Mouse (Mus musculus) T-helper 1 cell (primary cell): ENCODE measurements around the gene Gm28048.

ENCODE experiments used
- in situ Hi-C: fragments of 300-600 bp; cut with MboI, MseI; formaldehyde crosslinking; loops from one replicate; pipeline ENCODE4 v1.15.1; 2025; ENCODE audit warnings: high pct_unique_total_duplicates

The Gm28048 gene

GRCm38 (mm10) chr11:22860335-22861227 lies 121.3 kb downstream of the Gm28048 start, which contains the start of gene B3gnt2:
TSS of gene B3gnt2 (minus strand) at chr11:22860961.
- in situ Hi-C loops = no loop called here

- in situ Hi-C loops = no loop called here
Observed at GRCm38 (mm10) chr11:22859633-22860334, 122.1 kb downstream of the Gm28048 start.

GRCm38 (mm10) chr11:22859301-22859632 lies 122.6 kb downstream of the Gm28048 start:
- in situ Hi-C loops = no loop called here

GRCm38 (mm10) chr11:22858441-22859300 lies 123.2 kb downstream of the Gm28048 start:
- in situ Hi-C loops = no loop called here

- in situ Hi-C loops = no loop called here
Observed at GRCm38 (mm10) chr11:22857705-22858440, 124.0 kb downstream of the Gm28048 start.

GRCm38 (mm10) chr11:22857106-22857704 lies 124.7 kb downstream of the Gm28048 start:
- in situ Hi-C loops = no loop called here

- in situ Hi-C loops = no loop called here
Observed at GRCm38 (mm10) chr11:22856371-22856965, 125.4 kb downstream of the Gm28048 start.

- in situ Hi-C loops = loop anchor here (5.0 kb wide), 3 partner anchors 37 to 857 kb away; no protein-coding TSS in a partner anchor
Observed at GRCm38 (mm10) chr11:22854571-22854970, 127.3 kb downstream of the Gm28048 start.

GRCm38 (mm10) chr11:22853477-22854157 lies 128.3 kb downstream of the Gm28048 start:
- in situ Hi-C loops = loop anchor here (5.0 kb wide), 3 partner anchors 36 to 856 kb away; no protein-coding TSS in a partner anchor

- in situ Hi-C loops = loop anchor here (5.0 kb wide), 3 partner anchors 35 to 855 kb away; no protein-coding TSS in a partner anchor
Observed at GRCm38 (mm10) chr11:22852510-22852909, 129.4 kb downstream of the Gm28048 start.

GRCm38 (mm10) chr11:22851416-22851815 lies 130.5 kb downstream of the Gm28048 start:
- in situ Hi-C loops = loop anchor here (5.0 kb wide), 3 partner anchors 34 to 854 kb away; no protein-coding TSS in a partner anchor

- in situ Hi-C loops = loop anchor here (5.0 kb wide), 3 partner anchors 33 to 853 kb away; no protein-coding TSS in a partner anchor
Observed at GRCm38 (mm10) chr11:22850077-22850476, 131.8 kb downstream of the Gm28048 start.

- in situ Hi-C loops = no loop called here
Observed at GRCm38 (mm10) chr11:22848649-22849195, 133.2 kb downstream of the Gm28048 start.

- in situ Hi-C loops = no loop called here
Observed at GRCm38 (mm10) chr11:22847732-22848648, 133.9 kb downstream of the Gm28048 start.

- in situ Hi-C loops = no loop called here
Observed at GRCm38 (mm10) chr11:22846960-22847731, 134.7 kb downstream of the Gm28048 start.

- in situ Hi-C loops = no loop called here
Observed at GRCm38 (mm10) chr11:22846093-22846835, 135.6 kb downstream of the Gm28048 start.
